Mouse (Mus musculus) liver, postnatal 0 days (tissue): ENCODE measurements around the gene Kcnk13. TPM values are rescaled to one million over a fixed set of nuclear protein-coding genes. Genes with fewer than 3 reads are reported as not detected.

Experiments used
- ATAC-seq: fragments of 200-750 bp; cut with Nextera tagmentation; 2 replicates; pipeline ENCODE4 v1.8.0; 2017; ENCODE audit warnings: mild to moderate bottlenecking, moderate library complexity
- DNase-seq: peaks from one replicate; pipeline ENCODE4 v3.0.0-alpha.2; 2016
- H3K27ac ChIP-seq: fragments of 300-500 bp; sonication (generic); 2 replicates; pipeline ENCODE4 v1.5.1; 2014; ENCODE audit warnings: antibody characterized with exemption, moderate library complexity, mild to moderate bottlenecking, low read depth
- H3K27me3 ChIP-seq: fragments of 300-500 bp; sonication (generic); 2 replicates; pipeline ENCODE4 v1.6.1; 2014; ENCODE audit warnings: low read length, control low read depth, mixed read lengths; ENCODE audit not compliant: insufficient read depth
- H3K36me3 ChIP-seq: fragments of 300-500 bp; sonication (generic); replicated peaks from 2 replicates; pipeline ENCODE4 v1.6.1; 2014; ENCODE audit warnings: mild to moderate bottlenecking, control low read depth, low read length, moderate library complexity, mixed read lengths; ENCODE audit not compliant: insufficient read depth
- H3K4me1 ChIP-seq: fragments of 300-500 bp; sonication (generic); 2 replicates; pipeline ENCODE4 v1.6.1; 2014; ENCODE audit warnings: antibody characterized with exemption, mild to moderate bottlenecking, control low read depth; ENCODE audit not compliant: insufficient read depth
- H3K4me2 ChIP-seq: fragments of 300-500 bp; sonication (generic); 2 replicates; pipeline ENCODE4 v1.6.1; 2014; ENCODE audit warnings: low read depth, mild to moderate bottlenecking, low read length, moderate library complexity, mixed read lengths
- H3K4me3 ChIP-seq: fragments of 300-500 bp; sonication (generic); 2 replicates; pipeline ENCODE4 v1.5.1; 2014; ENCODE audit warnings: low read depth, low read length
- H3K9ac ChIP-seq: fragments of 300-500 bp; sonication (generic); replicated peaks from 2 replicates; pipeline ENCODE4 v1.6.1; 2014; ENCODE audit warnings: mild to moderate bottlenecking, moderate library complexity
- H3K9me3 ChIP-seq: fragments of 300-500 bp; sonication (generic); 2 replicates; pipeline ENCODE4 v1.6.1; 2016; ENCODE audit warnings: mild to moderate bottlenecking, control low read depth, low read length, mixed read lengths
- CTCF ChIP-seq: sonication (generic); IDR thresholded peaks from 2 replicates; pipeline ENCODE4 v1.5.1; 2016; ENCODE audit warnings: antibody characterized with exemption, low read depth
- EP300 ChIP-seq: IDR thresholded peaks from 2 replicates; pipeline ENCODE4 v1.6.1; 2016; ENCODE audit warnings: antibody characterized with exemption, low read depth, mild to moderate bottlenecking
- WGBS: fragments of 180-500 bp; shearing (Covaris S2); extraction: QIAGEN DNeasy Blood & Tissue Kit; methylation state at CpG from one replicate; pipeline ENCODE4 v1.1.7; 2014; ENCODE audit not compliant: insufficient replicate concordance; 5-methylcytosine and 5-hydroxymethylcytosine counted together
- polyA plus RNA-seq: library from polyadenylated mRNA; unstranded; fragments of >200 nt; fragmentation: Nextera tagmentation; extraction: Ambion mirVana; gene quantifications from 2 replicates; pipeline ENCODE4 v1.2.1, GENCODE M21; 2015

Gene Kcnk13
- polyA plus RNA-seq, 1 experiment from 2014 or later, result 1.3 TPM

DNA sequence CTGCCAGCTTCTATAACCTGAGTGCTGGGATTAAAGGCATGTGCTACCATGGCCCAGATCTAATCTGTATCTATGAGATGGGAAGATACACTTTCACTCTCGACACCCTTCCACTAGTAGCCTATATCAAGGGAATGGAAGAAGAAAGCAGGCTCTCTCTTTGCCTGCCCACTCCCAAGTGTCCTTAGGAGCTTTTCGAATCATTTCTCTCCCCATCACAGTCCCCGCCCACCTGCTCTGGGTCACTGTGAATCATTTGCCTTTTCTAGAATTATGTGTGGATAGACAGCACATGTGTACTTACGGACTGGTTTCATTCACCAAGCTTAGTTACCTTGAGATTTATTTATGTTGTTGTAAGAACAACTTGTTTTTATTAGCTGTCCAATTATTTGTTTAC is 68.2 kb downstream of the Kcnk13 start:
- Histone ChIP-seq H3K9ac (no peak overlapping the region), H3K4me3 (no peak overlapping the region), H3K36me3 (no peaks in the 10 kb centered on the region), H3K4me2 (no peak overlapping the region), H3K27ac (no peak overlapping the region), H3K9me3 (no peaks in the 10 kb centered on the region), H3K4me1 (no peaks in the 10 kb centered on the region), H3K27me3 (no peaks in the 10 kb centered on the region)
- 74% methylated on average over 4 of the region's 4 CpGs for WGBS
- TF ChIP-seq CTCF (no peak), EP300 (no peak)
- ATAC-seq (no peak), DNase-seq (no peak)

DNA sequence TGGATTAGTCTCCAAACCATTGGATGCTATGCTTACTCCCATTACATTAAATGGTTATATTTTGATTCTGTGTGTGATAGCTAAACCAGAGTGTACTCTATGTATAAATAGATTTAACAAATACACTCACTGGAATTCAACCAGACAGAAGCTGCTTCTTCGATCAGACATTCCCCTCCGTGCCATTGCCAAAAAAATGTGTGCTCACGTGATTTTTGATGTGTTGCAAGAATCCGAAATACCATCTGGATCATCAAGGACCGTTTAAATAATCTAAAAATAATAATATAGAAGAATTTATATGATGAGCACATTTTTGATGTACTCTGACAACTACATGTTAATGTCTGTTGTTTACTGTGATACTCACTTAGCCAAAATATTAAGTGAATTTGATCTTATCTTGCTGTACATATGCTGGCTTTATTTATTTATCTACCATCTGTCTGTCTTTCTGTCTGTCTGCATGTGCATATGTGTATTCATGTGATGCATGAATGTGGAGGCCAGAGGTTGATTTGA is 74.5 kb downstream of the Kcnk13 start:
- no peaks in the 10 kb centered on the region for H3K9me3 ChIP-seq
- no peaks in the 10 kb centered on the region for H3K36me3 ChIP-seq
- no peak overlapping the region for H3K9ac ChIP-seq
- H3K27ac ChIP-seq, result no peak overlapping the region
- H3K4me2 ChIP-seq, result no peak overlapping the region
- no peak overlapping the region for H3K4me3 ChIP-seq
- 84% methylated on average over 5 of the region's 5 CpGs for WGBS
- no peaks in the 10 kb centered on the region for H3K27me3 ChIP-seq
- no peak for ATAC-seq
- no peak for DNase-seq
- TF ChIP-seq EP300, result no peak
- TF ChIP-seq CTCF, result no peak
- no peaks in the 10 kb centered on the region for H3K4me1 ChIP-seq

DNA sequence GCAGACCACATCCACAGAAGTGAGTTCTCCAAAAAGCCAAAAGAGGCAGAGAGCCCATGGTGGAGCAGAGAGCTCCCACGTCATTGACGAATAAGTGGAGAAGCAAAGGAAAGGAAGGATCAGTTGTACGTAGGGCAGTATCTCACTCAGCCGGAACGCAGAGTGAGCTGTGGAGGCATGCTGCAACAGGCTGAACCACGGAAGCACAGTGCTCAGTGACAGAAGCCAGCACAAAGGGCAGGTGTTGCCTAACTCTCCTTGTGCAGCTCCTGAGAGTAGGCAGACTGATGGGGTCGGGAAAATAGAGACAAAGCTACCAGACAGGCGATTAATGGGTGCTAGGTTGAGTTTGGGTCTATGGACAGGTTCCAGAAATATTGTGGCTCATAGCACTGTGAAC is 77.8 kb downstream of the Kcnk13 start:
- ATAC-seq (no peak), DNase-seq (no peak)
- H3K4me2 ChIP-seq, result no peak overlapping the region
- no peak overlapping the region for H3K27ac ChIP-seq
- H3K4me1 ChIP-seq, result no peaks in the 10 kb centered on the region
- H3K36me3 ChIP-seq, result no peaks in the 10 kb centered on the region
- no peak overlapping the region for H3K9ac ChIP-seq
- WGBS, result 64% methylated on average over 8 of the region's 8 CpGs
- TF ChIP-seq CTCF (no peak), EP300 (no peak)
- H3K4me3 ChIP-seq, result no peak overlapping the region
- H3K9me3 ChIP-seq, result no peaks in the 10 kb centered on the region
- H3K27me3 ChIP-seq, result no peaks in the 10 kb centered on the region

DNA sequence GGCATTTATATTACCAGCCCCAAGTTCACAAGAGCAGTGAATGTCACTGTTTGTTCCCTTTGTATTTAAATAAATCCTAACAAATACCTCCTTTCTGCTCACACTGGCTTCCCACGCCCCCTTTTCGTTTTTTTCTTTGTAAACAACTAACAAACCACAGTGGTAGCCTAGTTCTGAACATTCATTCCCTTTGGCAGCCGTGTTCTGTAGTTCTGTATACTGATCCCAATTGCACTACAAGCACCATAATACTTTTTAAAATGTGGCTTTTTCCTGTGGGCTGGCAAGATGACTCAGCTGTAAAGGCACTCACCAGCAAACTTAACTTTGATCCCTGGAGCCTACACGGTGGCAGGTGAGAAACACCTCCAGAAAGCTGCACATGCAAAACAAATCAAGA is 80.4 kb downstream of the Kcnk13 start:
- Histone ChIP-seq H3K9me3 (no peaks in the 10 kb centered on the region), H3K4me1 (no peaks in the 10 kb centered on the region), H3K9ac (no peak overlapping the region), H3K4me2 (no peak overlapping the region), H3K4me3 (no peak overlapping the region), H3K27ac (no peak overlapping the region), H3K27me3 (no peaks in the 10 kb centered on the region), H3K36me3 (no peaks in the 10 kb centered on the region)
- ATAC-seq (no peak), DNase-seq (no peak)
- TF ChIP-seq EP300, result no peak
- no peak for TF ChIP-seq CTCF
- 45% methylated on average over 4 of the region's 4 CpGs for WGBS

DNA sequence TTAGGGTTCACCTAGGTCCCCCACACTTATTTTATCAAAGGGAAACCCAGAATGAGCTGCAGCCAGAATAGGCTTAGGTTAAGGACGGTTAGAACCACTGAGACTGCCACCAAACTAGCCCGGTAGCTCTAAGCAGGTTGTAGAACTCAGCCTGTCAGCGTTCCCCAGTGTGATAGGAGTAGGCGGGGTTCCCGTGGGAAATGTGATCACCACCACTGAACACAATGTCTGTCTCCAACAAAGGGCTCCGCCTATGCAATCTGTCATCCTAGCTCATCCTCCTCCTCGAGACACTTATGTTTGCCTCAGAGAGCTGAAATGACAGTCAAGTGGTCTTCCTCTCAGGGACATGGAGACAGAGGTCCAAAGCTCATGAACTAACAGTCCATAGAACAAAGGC is 86.3 kb downstream of the Kcnk13 start:
- Histone ChIP-seq H3K4me1 (no peaks in the 10 kb centered on the region), H3K9me3 (no peaks in the 10 kb centered on the region), H3K9ac (no peak overlapping the region), H3K36me3 (no peaks in the 10 kb centered on the region), H3K4me3 (no peak overlapping the region), H3K27me3 (no peaks in the 10 kb centered on the region), H3K4me2 (no peak overlapping the region), H3K27ac (no peak overlapping the region)
- no peak for ATAC-seq
- no peak for DNase-seq
- TF ChIP-seq CTCF (no peak), EP300 (no peak)
- 66% methylated on average over 7 of the region's 7 CpGs for WGBS

DNA sequence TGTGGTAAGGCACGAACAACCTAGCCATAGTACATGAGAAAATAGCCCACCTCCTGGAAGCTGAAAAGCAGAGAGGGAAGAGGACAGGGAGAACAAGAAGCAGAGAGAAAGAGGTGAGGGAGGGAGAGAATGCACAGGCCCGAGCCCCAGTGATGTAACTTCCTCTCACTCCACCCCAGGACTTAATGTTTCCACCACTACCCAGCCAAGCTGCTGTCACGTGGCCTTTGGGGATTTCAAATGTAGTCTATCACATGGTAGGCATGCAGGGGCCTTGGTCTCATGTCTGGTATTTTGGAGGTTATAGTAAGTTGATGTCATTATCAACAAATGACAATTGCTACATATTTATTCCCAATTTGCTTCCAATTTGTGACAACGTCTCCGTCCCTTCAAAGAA is 89.3 kb downstream of the Kcnk13 start:
- Histone ChIP-seq H3K27ac (no peak overlapping the region), H3K4me3 (no peak overlapping the region)
- no peak for ATAC-seq

DNA sequence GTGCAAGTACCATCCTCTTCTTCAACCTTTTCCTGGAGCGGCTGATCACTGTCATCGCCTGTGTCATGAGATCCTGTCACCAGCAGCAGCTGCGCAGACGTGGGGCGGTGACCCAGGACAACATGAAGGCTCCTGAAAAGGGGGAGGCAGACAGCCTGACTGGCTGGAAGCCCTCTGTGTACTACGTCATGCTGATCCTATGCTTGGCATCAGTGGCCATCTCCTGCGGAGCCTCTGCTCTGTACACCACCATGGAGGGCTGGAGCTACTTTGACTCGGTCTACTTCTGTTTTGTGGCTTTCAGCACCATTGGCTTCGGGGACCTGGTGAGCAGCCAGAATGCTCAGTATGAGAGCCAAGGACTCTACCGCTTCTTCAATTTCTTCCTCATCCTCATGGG is 96.8 kb downstream of the Kcnk13 start:
- DNase-seq, result no peak
- 83% methylated on average over 10 of the region's 10 CpGs for WGBS

More for the DNA sequence above, 89.3 kb downstream of the Kcnk13 start:
- H3K9ac ChIP-seq, result no peak overlapping the region
- H3K9me3 ChIP-seq, result no peaks in the 10 kb centered on the region
- no peaks in the 10 kb centered on the region for H3K4me1 ChIP-seq
- WGBS, result 69% methylated on average over 5 of the region's 5 CpGs
- no peak for DNase-seq
- no peak for TF ChIP-seq CTCF
- TF ChIP-seq EP300, result no peak
- H3K36me3 ChIP-seq, result no peaks in the 10 kb centered on the region
- H3K27me3 ChIP-seq, result no peaks in the 10 kb centered on the region
- H3K4me2 ChIP-seq, result no peak overlapping the region

More for the DNA sequence above, 96.8 kb downstream of the Kcnk13 start:
- H3K4me1 ChIP-seq, result no peaks in the 10 kb centered on the region
- H3K36me3 ChIP-seq, result no peaks in the 10 kb centered on the region
- no peaks in the 10 kb centered on the region for H3K27me3 ChIP-seq
- ATAC-seq, result no peak
- no peak overlapping the region for H3K4me2 ChIP-seq
- no peak overlapping the region for H3K27ac ChIP-seq
- H3K4me3 ChIP-seq, result no peak overlapping the region
- no peaks in the 10 kb centered on the region for H3K9me3 ChIP-seq
- H3K9ac ChIP-seq, result no peak overlapping the region
- TF ChIP-seq CTCF, result no peak
- no peak for TF ChIP-seq EP300
